Comparison of ENCODE assay signal across 7 mouse cellular contexts in the genomic region with DNA sequence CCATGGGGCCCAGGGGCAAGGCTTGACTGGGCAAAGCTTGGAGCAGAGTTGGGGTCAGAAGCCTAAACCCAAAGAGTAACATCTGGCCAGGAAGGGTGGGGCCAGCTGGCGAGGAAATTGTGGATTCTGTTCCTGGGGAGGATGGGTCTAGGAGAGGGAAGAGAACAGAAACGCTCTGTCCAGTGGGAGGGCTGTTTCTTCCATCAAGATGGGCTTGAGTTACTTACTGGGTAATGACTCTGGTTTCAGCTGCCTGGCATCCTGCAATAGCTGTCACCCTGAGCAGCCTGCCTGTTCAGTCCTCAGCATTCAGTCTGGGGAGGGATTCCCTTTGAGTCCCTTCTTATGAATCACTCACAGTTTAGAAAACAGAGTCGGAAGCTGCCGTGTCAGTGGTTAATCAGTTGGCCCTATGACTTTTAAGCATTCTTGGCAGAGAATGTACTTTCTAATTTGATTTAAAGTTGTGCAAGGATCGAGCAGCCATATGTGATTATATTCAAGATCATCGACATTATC.
DNase-seq lines count a peak whose midpoint lies in the region; ATAC-seq and TF ChIP-seq lines count a peak whose summit lies in the region.

No protein-coding gene starts in this region.

- TF ChIP-seq EP300 in stomach, postnatal 0 days (optimal IDR thresholded peaks at IDR 0.05): no peak

- H3K4me3 ChIP-seq in lung, embryonic 16.5 days (ENCODE audit: low read length): no peak overlapping the region
- no peak overlapping the region for H3K4me3 ChIP-seq in hindbrain, embryonic 16.5 days (ENCODE audit: low read length)
- no peak overlapping the region for H3K4me3 ChIP-seq in stomach, postnatal 0 days (ENCODE audit: low read depth, low read length)

- H3K4me2 ChIP-seq in lung, embryonic 16.5 days (ENCODE audit: low read depth, low read length): no peak overlapping the region
- H3K4me2 ChIP-seq in hindbrain, embryonic 16.5 days (ENCODE audit: low read length): no peak overlapping the region
- H3K4me2 ChIP-seq in stomach, postnatal 0 days (replicated peaks; ENCODE audit: low read depth): no peak overlapping the region

- no peaks in the 10 kb centered on the region for H3K36me3 ChIP-seq in lung, embryonic 16.5 days (ENCODE audit: control insufficient read depth, insufficient read depth, low read length)
- no peaks in the 10 kb centered on the region for H3K36me3 ChIP-seq in hindbrain, embryonic 16.5 days (ENCODE audit: control insufficient read depth, insufficient read depth, low read length)
- no peaks in the 10 kb centered on the region for H3K36me3 ChIP-seq in stomach, postnatal 0 days (ENCODE audit: control insufficient read depth, insufficient read depth, low read length)

- no peaks in the 10 kb centered on the region for H3K9me3 ChIP-seq in lung, embryonic 16.5 days (ENCODE audit: control insufficient read depth, low read length)
- H3K9me3 ChIP-seq in hindbrain, embryonic 16.5 days (ENCODE audit: control insufficient read depth, low read length): no peaks in the 10 kb centered on the region
- no peaks in the 10 kb centered on the region for H3K9me3 ChIP-seq in stomach, postnatal 0 days (ENCODE audit: control insufficient read depth, low read length)

- no peak overlapping the region for H3K9ac ChIP-seq in lung, embryonic 16.5 days (ENCODE audit: low read length)
- no peak overlapping the region for H3K9ac ChIP-seq in hindbrain, embryonic 16.5 days (ENCODE audit: low read depth, low read length)
- H3K9ac ChIP-seq in stomach, postnatal 0 days (ENCODE audit: low read length): no peak overlapping the region

- 45% methylated on average over 6 of the region's 6 CpGs for WGBS in lung, embryonic 16.5 days
- 50% methylated on average over 6 of the region's 6 CpGs for WGBS in hindbrain, embryonic 16.5 days
- 57% methylated on average over 6 of the region's 6 CpGs for WGBS in stomach, postnatal 0 days

- no peak for DNase-seq in lung, postnatal 36 days
- peak; percentile 42 for DNase-seq in fibroblast of lung, adult 2 months (ENCODE audit: low read depth)
- DNase-seq in stomach, postnatal 0 days (ENCODE audit: low spot score): no peak
- DNase-seq in spleen, postnatal 4 days (ENCODE audit: low spot score in 2 of 2): no peak

- ATAC-seq in lung, embryonic 16.5 days (ENCODE audit: low read depth): peak; percentile 67
- ATAC-seq in hindbrain, embryonic 16.5 days: peak; percentile 9; the same call in 1 of the 2 replicates
- no peak; the same call in 1 of the 2 replicates for ATAC-seq in stomach, postnatal 0 days (ENCODE audit: low FRiP score, low TSS enrichment)
- no peak for ATAC-seq in megakaryocyte, adult 5-6 weeks (ENCODE audit: poor library complexity, severe bottlenecking)

- H3K27me3 ChIP-seq in lung, embryonic 16.5 days (ENCODE audit: control insufficient read depth, insufficient read depth, low read depth, low read length): no peaks in the 10 kb centered on the region
- H3K27me3 ChIP-seq in hindbrain, embryonic 16.5 days (replicated peaks; ENCODE audit: control insufficient read depth, insufficient read depth, low read length): no peaks in the 10 kb centered on the region
- H3K27me3 ChIP-seq in stomach, postnatal 0 days (ENCODE audit: control insufficient read depth, insufficient read depth, low read length): no peaks in the 10 kb centered on the region

- peak overlapping the region; percentile 58 for H3K27ac ChIP-seq in lung, embryonic 16.5 days (ENCODE audit: low read length)
- peak overlapping the region; percentile 62 for H3K27ac ChIP-seq in hindbrain, embryonic 16.5 days (ENCODE audit: low read depth, low read length)
- H3K27ac ChIP-seq in stomach, postnatal 0 days (replicated peaks): peak overlapping the region; percentile 53; the same call in 1 of the 2 replicates

- H3K4me1 ChIP-seq in lung, embryonic 16.5 days (replicated peaks; ENCODE audit: control insufficient read depth, insufficient read depth, low read length): peaks cover 15% of the 10 kb centered on the region
- peaks cover 15% of the 10 kb centered on the region for H3K4me1 ChIP-seq in hindbrain, embryonic 16.5 days (ENCODE audit: control insufficient read depth, insufficient read depth, low read depth, low read length)
- 0 out of 2 replicates have a peak, but pooled peaks cover 2% of the 10 kb centered on the region for H3K4me1 ChIP-seq in stomach, postnatal 0 days (replicated peaks; ENCODE audit: control insufficient read depth, insufficient read depth)

- TF ChIP-seq CTCF in stomach, postnatal 0 days (IDR thresholded peaks at IDR 0.05; ENCODE audit: low read depth): no peak

Comparison
In these comparisons a context has a peak if more than half of its experiments do, and no peak if none do; other contexts are left out.
1. ATAC-seq: peak in lung, embryonic 16.5 days (single experiment) and hindbrain, embryonic 16.5 days (single experiment); none in stomach, postnatal 0 days (single experiment) and megakaryocyte, adult 5-6 weeks (single experiment).
2. Peak in every context shown above with its lines, with median percentiles within 50 percentile points of each other: H3K27ac ChIP-seq.